Mouse (Mus musculus) liver, embryonic 14.5 days (tissue): Measurements from ENCODE around the gene Trim47. TPM values are rescaled to one million over a fixed set of nuclear protein-coding genes. Genes with fewer than 3 reads are reported as not detected.

Experiments used
- ATAC-seq: fragments of 200-750 bp; cut with Nextera tagmentation; 2 replicates; pipeline ENCODE4 v1.8.0; 2017; ENCODE audit warnings: moderate number of reproducible peaks, mild to moderate bottlenecking, moderate library complexity; ENCODE audit not compliant: insufficient read depth
- DNase-seq, 3 experiments: peaks; one replicate each; pipeline ENCODE4 v3.0.0-alpha.2; 2012 to 2013; ENCODE audit warnings: low read depth in 3 of 3, low spot score in 3 of 3
- H3K27ac ChIP-seq: fragments of 300-500 bp; sonication (generic); 2 replicates; pipeline ENCODE4 v1.5.1; 2014; ENCODE audit warnings: moderate library complexity, mild to moderate bottlenecking, control low read depth, inconsistent platforms
- H3K27me3 ChIP-seq: fragments of 300-500 bp; sonication (generic); 2 replicates; pipeline ENCODE4 v1.6.1; 2014; ENCODE audit warnings: mild to moderate bottlenecking, low read length, moderate library complexity; ENCODE audit not compliant: control insufficient read depth, insufficient read depth
- H3K36me3 ChIP-seq: fragments of 300-500 bp; sonication (generic); replicated peaks from 2 replicates; pipeline ENCODE4 v1.6.1; 2014; ENCODE audit warnings: low read depth; ENCODE audit not compliant: control insufficient read depth, insufficient read depth
- H3K4me1 ChIP-seq, 2 experiments: fragments of 200-500 bp in 1 of 2; fragments of 300-500 bp in 1 of 2; sonication (generic) in 1 of 2; replicated peaks; 2 replicates each; pipeline ENCODE4 v1.6.1; 2012 to 2014; ENCODE audit warnings: antibody characterized with exemption in 1 of 2, inconsistent platforms in 1 of 2, low read length in 1 of 2; ENCODE audit not compliant: control insufficient read depth in 2 of 2, insufficient read depth in 2 of 2
- H3K4me2 ChIP-seq: fragments of 300-500 bp; sonication (generic); 2 replicates; pipeline ENCODE4 v1.6.1; 2014; ENCODE audit warnings: low read depth, mild to moderate bottlenecking, control low read depth, moderate library complexity
- H3K4me3 ChIP-seq, 2 experiments: fragments of 200-500 bp in 1 of 2; fragments of 300-500 bp in 1 of 2; sonication (generic) in 1 of 2; 2 replicates each; pipeline ENCODE4 v1.5.1; 2012 to 2014; ENCODE audit warnings: low read depth in 2 of 2, low read length in 2 of 2, mild to moderate bottlenecking in 2 of 2, control low read depth in 1 of 2, inconsistent platforms in 1 of 2, moderate library complexity in 1 of 2; ENCODE audit not compliant: insufficient read depth in 1 of 2
- H3K9ac ChIP-seq: fragments of 300-500 bp; sonication (generic); replicated peaks from 2 replicates; pipeline ENCODE4 v1.6.1; 2014; ENCODE audit warnings: mild to moderate bottlenecking, control low read depth, moderate library complexity
- H3K9me3 ChIP-seq: fragments of 300-500 bp; sonication (generic); 2 replicates; pipeline ENCODE4 v1.6.1; 2016; ENCODE audit warnings: low read length, mixed read lengths; ENCODE audit not compliant: control insufficient read depth
- CTCF ChIP-seq: IDR thresholded peaks from 2 replicates; pipeline ENCODE4 v1.5.1; 2016; ENCODE audit warnings: antibody characterized with exemption, low read depth, control low read depth
- EP300 ChIP-seq: IDR thresholded peaks from 2 replicates; pipeline ENCODE4 v1.6.1; 2016; ENCODE audit warnings: antibody characterized with exemption, low read depth
- WGBS: fragments of 180-500 bp; shearing (Covaris S2); extraction: QIAGEN DNeasy Blood & Tissue Kit; methylation state at CpG from one replicate; pipeline ENCODE4 v1.1.7; 2014; ENCODE audit not compliant: insufficient replicate concordance; 5-methylcytosine and 5-hydroxymethylcytosine counted together
- polyA plus RNA-seq, 2 experiments: library from polyadenylated mRNA; depleted of rRNA in 1 of 2; stranded (reverse) in 1 of 2; unstranded in 1 of 2; fragments of >200 nt; fragmentation: Nextera tagmentation in 1 of 2; extraction: Ambion mirVana in 1 of 2; gene quantifications; 2 replicates each; pipeline versions ENCODE4 v1.2.1 to v1.2.3; 2012 to 2014

The Trim47 gene
- polyA plus RNA-seq, 2 experiments, result 1.8 to 2.2 TPM

GRCm38 (mm10) chr11:116078221-116078620 lies 48.8 kb downstream of the Trim47 start:
- H3K9me3 ChIP-seq, result no peaks in the 10 kb centered on the region
- no peak for DNase-seq
- peak overlapping the region; percentile 93 for H3K27ac ChIP-seq
- peaks cover 43% of the 10 kb centered on the region for H3K36me3 ChIP-seq
- H3K4me3 ChIP-seq, result peak overlapping the region; percentile 55 to 75
- WGBS, result 2% methylated on average over 16 of the region's 16 CpGs
- peak overlapping the region; percentile 95 for H3K4me2 ChIP-seq
- no peaks in the 10 kb centered on the region for H3K27me3 ChIP-seq
- H3K4me1 ChIP-seq, result peaks cover 33% of the 10 kb centered on the region in 2 experiments
- peak; percentile 38 for ATAC-seq
- peak overlapping the region; percentile 94 for H3K9ac ChIP-seq
- TF ChIP-seq EP300 (no peak), CTCF (no peak)

GRCm38 (mm10) chr11:116077446-116078204 lies 49.4 kb downstream of the Trim47 start, which contains the start of gene Unc13d:
TSS of gene Unc13d (minus strand) at chr11:116077961.
- H3K27me3 ChIP-seq, result no peaks in the 10 kb centered on the region
- DNase-seq (peak; percentile 59 to 80 (median 73)), ATAC-seq (peak; percentile 88)
- peak within 1 kb of the TSS; percentile 93 for H3K27ac ChIP-seq
- H3K36me3 ChIP-seq, result peaks cover 39% of the 10 kb centered on the region
- H3K9ac ChIP-seq, result peak within 1 kb of the TSS; percentile 94
- 6% methylated on average over 22 of the region's 22 CpGs for WGBS
- peak within 1 kb of the TSS; percentile 55 to 75 for H3K4me3 ChIP-seq
- peak within 1 kb of the TSS; percentile 95 for H3K4me2 ChIP-seq
- no peaks in the 10 kb centered on the region for H3K9me3 ChIP-seq
- TF ChIP-seq EP300 (no peak), CTCF (peak; percentile 88)
- peaks cover 33% of the 10 kb centered on the region in 2 experiments for H3K4me1 ChIP-seq

- Histone ChIP-seq H3K9me3 (no peaks in the 10 kb centered on the region), H3K9ac (peak overlapping the region; percentile 94), H3K4me3 (peak overlapping the region; percentile 55 to 75), H3K36me3 (peaks cover 31% of the 10 kb centered on the region), H3K27ac (peak overlapping the region; percentile 93), H3K4me2 (peak overlapping the region; percentile 95), H3K4me1 (peaks cover 33% of the 10 kb centered on the region in 2 experiments), H3K27me3 (no peaks in the 10 kb centered on the region)
- peak in 2 of 3 experiments; percentile 44 to 52 for DNase-seq
- peak; percentile 49; the same call in 1 of the 2 replicates for ATAC-seq
- TF ChIP-seq CTCF, result no peak
- no peak for TF ChIP-seq EP300
- 12% methylated on average over 7 of the region's 7 CpGs for WGBS
These were observed 50.2 kb downstream of the Trim47 start for GRCm38 (mm10) chr11:116076836-116077235.

- Histone ChIP-seq H3K9ac (peak overlapping the region; percentile 94), H3K9me3 (no peaks in the 10 kb centered on the region), H3K4me3 (peak overlapping the region; percentile 55 to 75), H3K36me3 (peaks cover 26% of the 10 kb centered on the region), H3K27me3 (no peaks in the 10 kb centered on the region), H3K4me1 (peaks cover 33% of the 10 kb centered on the region in 2 experiments), H3K27ac (peak overlapping the region; percentile 93), H3K4me2 (peak overlapping the region; percentile 95)
- TF ChIP-seq EP300 (no peak), CTCF (0 out of 2 replicates have a peak, but pooled peaks have one; percentile 30)
- ATAC-seq (no peak), DNase-seq (no peak)
- WGBS, result 47% methylated on average over 7 of the region's 7 CpGs
These were observed 50.8 kb downstream of the Trim47 start for GRCm38 (mm10) chr11:116076266-116076540.

GRCm38 (mm10) chr11:116075539-116076265 lies 51.3 kb downstream of the Trim47 start:
- Histone ChIP-seq H3K4me2 (peak overlapping the region; percentile 95), H3K36me3 (peaks cover 22% of the 10 kb centered on the region), H3K4me1 (peaks cover 33% of the 10 kb centered on the region in 2 experiments), H3K27ac (peak overlapping the region; percentile 93), H3K9ac (peak overlapping the region; percentile 94), H3K9me3 (no peaks in the 10 kb centered on the region), H3K27me3 (no peaks in the 10 kb centered on the region), H3K4me3 (peak overlapping the region; percentile 55 to 75)
- WGBS, result 24% methylated on average over 20 of the region's 20 CpGs
- no peak for ATAC-seq
- peak; percentile 64 for TF ChIP-seq CTCF
- TF ChIP-seq EP300, result no peak
- no peak for DNase-seq
